Mouse (Mus musculus) adrenal gland (tissue): ENCODE data around the gene Ube2h.

ENCODE experiments used
- intact Hi-C: fragments of 180-260 bp; cut with DNase I; formaldehyde crosslinking; loops from one replicate; pipeline ENCODE4 v1.15.1; 2025

Gene Ube2h

DNA sequence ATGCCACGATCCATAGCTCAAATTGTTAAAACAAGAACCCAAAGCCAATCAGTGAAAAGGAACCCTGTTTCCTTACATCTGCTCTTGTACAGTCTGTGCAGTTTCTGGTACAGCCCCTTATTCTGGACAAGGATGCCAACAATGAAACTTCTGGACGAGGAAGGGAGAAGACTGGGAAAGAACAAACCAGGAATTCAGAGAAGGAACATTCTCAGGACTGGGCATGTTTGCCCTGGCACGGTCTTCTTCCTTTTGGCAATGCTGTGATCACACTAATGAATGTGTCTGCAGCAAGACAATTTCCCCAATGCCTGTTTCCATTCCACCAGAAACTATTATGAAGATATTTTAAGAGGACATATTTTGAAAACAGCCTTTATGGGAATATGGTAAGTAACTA is 55.6 kb downstream of the Ube2h start:
- intact Hi-C loops: no loop called here

DNA sequence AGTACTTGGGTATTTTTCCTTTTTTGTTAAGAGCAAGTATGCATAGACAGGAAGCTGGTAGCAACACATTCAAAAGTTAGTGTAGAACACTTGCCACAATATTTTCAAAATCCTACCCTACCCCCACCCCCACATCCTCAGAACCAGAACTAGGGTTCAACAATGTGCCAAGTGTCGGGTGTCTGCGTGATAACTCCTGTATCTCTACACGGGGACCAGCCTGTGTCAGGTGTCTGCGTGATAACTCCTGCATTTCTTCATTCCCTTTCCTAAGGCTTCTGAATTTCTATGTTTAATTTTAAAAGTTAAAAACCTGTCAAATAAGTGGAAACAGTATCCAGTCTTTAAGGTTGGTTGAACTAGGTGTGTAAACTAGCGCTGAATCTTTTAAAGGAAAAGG is 58.4 kb downstream of the Ube2h start:
- intact Hi-C loops: no loop called here

DNA sequence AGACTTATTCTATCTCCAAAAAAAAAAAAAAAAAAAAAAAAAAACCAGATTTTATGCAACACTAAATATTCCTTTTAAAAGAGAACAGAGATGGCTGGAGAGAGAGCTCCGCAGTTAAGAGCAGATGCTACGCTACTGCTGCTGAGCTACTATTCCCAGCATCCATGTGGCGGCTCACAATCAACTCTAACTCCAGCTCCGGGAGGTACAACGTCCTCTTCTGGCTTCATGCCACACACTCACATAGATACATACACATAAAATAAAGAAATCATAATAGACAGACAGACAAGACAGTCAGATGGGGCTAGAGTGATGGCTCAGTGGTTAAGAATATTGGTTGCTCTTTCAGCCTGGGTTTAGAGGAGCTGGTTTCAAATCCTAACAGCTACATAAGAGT is 58.9 kb downstream of the Ube2h start:
- intact Hi-C loops: no loop called here

DNA sequence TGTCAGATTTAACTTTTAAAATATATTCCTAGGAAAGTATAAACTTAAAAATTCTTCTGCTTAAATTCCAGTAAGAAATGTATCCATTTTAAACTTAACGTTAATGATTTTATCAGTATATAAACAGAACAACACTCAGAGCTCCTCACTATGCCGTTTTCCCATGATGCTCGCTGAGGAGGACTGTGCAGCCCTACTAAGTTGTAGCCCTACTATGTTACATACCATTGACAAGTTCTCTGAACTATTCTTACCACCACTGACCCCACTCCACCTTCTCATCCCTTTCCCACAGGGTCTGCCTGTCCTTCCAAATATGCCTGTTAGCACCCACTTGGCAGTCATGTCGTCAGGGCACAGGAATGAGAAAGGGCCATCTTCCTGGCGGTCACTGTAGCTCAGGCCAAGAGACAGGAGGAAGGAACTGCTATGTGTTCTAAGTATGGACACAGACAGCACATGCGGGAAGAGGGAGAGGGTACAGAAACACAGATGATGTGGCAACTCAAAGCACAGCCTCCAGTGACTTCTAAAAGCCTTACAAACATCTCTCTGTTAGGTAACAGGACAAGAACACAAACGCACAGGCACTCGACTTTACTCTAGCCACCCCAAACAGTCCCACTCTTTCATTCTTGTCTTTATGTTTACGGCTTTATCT is 60.9 kb downstream of the Ube2h start:
- intact Hi-C loops: no loop called here

DNA sequence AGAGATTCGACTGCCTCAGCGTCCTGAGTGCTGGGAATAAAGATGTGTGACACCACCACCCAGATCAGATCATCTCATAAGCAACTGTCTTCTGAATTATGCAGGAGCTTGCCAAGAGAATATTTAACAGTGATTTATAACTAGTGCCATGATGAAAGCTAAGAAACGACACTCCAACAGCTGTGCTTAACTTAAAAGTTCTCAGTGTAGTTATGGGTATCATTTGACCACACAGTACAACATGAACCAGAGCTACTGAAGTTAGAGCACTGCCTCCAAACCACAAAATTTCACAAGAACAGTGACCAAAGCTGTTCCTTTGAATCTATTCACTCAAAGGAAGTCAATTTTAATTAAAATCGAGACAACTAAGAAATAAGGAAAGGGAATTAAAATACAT is 61.4 kb downstream of the Ube2h start:
- intact Hi-C loops: no loop called here

DNA sequence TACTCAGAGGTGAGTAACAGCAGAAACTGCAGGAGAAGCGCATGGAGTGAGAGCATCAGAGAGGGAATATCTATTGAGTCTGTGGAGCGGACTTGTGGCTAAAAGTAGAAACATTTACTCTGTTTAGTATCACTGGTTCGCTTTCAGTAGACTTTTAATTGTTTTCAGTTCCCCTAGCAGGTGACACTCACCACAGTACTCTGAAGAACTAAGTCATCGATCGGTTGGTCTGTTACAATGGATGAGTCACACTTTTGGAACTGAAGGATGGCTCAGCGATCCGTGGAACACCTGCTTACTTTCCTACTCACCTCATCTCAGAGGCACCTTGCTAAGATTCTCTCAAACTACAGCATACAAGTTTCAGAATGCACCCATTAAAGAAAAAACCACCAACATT is 64.2 kb downstream of the Ube2h start:
- intact Hi-C loops: no loop called here

DNA sequence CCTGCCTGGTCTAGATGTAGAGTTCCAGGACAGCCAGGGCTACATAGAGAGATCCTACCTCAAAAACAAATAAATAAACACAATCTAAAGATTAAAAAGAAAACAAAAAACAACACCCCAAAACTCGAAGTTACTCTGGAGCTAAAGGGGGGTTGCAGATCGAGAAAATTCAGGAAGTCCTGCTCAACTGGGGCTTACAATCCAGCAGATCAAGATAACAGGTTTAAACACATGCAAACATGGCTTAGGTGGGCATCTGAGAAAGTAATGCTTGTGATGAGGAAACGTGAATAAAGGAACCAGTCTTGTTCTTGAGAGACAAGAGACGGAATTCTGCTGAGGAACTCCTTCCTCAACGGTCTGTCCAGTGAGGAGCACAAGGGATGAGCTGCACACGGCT is 65.1 kb downstream of the Ube2h start:
- intact Hi-C loops: no loop called here

DNA sequence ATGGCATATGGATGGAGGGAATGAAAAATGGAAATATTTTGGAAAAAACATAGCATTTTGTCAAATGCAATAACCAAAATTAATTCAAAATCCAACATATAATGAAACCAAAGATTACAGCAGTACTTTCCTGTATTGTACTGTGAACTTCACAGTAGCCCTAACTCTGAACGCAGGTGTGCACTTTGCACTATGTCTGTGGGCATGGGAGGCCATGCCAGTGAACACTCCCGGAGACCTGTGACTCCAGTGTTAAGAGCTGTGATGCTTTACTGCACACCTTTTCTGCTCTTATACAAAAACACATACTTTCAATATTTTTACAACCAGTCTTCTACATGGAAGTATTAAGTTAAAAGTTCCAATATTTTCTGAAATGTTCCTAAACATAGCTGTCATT is 66.3 kb downstream of the Ube2h start:
- intact Hi-C loops: no loop called here

DNA sequence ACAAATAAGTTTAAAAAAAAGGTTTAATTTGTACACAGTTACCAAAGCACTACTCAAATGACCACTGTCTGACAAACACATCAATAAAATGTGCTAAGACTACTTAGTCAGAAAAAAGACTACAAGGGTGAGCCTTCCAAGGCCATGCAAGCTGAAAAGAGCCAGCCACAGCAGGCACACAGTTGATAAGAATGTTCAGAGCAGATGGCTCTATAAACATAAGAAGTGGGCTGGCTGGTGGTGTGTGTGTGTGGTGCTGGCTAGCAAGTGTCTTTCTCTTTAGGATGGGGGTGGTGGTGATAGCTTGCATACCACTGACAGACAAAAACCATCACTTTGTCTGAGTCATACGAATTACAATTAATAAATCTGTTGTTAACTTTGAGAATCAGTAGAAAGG is 67.8 kb downstream of the Ube2h start:
- intact Hi-C loops: no loop called here

DNA sequence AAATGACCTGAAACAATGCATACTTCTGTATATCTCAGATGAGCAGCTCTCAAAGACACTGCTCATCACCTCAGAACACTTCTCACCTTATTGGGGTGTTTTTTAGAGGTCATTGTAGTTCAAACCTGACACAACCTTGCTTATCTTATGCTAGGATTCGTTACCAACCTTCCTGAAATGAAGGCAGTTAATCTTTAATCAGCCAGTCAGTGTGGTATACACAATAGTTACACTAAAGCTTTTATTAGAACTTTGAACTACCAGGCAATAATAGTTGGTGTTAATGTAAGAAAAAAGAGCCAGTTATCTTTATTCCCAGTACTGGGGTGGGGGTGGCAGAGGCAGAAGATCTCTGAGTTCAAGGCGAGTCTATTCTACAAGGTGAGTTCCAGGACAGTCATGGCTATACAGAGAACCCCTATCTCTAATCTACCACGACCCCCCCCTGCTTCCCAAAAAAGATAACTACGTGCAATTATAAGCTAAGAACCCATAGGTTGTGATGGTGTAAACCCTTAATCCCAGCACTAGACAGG is 72.5 kb downstream of the Ube2h start:
- intact Hi-C loops: no loop called here

DNA sequence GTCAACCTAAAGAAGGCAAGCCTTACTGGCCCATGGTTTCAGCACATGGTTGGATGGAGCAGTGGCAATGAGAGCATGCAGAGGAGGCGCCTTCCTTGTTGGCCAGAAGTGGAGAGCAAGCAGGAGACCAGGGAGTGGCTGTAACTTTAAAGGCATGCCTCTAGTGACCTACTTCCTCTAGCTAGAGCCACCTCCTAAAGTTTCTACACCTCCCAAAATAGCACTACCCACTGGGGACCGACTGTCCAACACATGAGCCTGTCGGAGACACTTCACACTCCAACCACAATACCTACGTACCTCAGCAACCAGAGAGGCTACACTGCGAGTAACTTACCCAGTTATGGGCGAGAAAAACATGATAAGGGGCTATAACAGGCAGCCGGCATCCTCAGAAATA is 74.1 kb downstream of the Ube2h start:
- intact Hi-C loops: no loop called here

DNA sequence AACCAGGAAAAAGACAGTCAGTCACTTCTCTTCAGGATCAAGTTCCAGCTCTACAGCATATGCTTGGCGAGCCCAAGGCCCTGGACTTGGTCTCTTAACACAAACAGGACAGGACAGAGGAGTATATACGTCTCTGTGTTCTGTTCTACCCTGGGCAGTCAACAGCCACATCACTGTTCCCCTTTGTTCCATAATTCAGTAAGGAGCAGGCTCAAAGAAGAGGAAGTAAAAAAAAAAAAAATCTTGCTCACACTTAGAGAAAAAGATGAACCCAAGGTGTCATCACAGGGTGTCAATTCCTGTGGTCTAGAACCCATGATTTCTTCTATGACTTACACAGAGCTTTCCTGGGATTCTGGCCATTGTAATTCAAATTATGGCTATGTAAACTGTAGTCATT is 75.4 kb downstream of the Ube2h start:
- intact Hi-C loops: no loop called here

DNA sequence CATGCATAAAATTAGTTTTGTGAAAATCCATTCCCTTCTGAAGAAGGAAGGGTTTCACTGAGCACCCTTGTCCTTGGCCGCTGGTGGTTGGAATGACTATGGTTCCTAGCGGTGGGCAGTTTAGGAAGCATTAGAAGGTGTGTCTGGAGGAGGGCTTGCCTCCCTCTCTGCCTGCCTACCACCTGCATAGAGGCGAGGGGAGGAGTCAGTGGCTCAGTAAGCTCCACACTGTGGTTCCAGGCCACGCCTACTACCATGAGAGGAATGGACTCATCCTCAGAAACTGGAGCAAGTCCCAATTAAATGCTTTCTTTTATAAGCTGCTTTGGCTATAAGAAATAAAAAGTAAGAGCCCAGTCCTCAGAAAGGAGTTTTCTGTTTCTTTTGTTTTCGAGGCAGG is 76.0 kb downstream of the Ube2h start:
- intact Hi-C loops: no loop called here

DNA sequence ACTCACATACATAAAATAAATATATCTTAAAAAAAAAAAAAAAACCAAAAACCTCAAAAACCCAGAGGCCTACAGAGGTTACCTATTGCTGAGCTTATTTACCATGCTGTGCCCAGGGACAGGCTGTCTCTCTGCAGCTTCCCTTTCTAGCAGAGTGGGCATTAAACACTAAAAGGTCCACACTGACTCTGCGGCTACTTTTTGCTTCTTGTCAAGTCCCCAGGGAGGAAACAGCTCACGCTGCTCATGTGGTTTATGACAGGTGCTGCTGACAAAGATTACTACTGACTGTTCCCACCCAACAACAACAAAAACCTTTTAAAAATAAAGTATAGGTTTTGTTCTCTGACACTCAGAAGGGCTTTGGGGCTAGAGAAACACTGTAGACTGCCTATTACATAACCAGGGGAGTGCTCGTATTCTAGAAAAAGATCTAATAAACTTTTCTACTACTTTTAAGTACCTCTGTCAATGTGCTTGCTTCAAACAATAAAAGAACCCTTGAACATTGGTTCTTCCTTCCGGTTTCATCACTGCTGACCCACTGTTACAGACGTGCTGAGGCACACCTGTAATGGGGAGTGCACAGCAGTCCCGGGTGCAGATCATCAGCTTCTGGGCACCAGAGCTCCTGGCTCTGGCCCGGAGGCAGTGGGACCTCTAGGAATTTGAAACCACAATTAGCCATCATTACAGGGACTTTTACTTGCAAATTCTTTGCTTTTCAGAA is 77.2 kb downstream of the Ube2h start:
- intact Hi-C loops: no loop called here

DNA sequence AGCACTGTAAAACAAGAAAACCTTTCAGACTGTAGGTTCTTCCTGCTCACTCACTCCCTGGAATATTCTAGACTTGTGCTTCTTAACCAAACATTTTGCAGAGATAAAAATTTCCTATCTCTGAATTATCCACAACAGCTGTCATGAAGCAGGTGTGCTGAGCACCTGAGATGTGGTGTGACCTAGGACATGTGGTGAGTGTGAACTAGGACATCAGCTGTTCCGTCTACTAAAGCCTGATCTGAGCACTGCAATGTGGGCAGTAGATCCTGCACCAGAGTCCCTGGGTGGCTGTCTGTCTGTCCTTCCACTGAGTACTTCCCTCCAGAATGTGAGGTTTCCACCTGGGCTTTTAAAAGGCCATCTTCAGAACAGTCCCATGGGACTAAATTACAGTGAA is 79.6 kb downstream of the Ube2h start:
- intact Hi-C loops: no loop called here

DNA sequence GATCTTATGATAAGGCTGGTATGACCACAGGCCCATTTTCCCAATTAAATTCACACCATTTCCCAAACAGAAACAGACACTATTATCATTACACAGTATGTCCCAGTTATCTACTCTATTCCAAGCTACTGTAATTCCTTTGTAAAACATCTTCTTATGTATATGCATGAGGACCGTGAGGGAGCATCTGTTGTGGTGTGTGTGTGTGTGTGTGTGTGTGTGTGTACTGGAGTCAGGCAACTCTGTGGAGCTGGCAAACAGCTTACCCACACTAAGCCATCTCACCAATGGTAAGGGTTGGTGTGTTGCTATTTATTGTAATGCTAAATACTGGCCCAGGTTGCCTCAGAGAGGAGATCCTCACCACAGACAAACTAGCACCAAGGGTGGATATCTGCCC is 82.0 kb downstream of the Ube2h start:
- intact Hi-C loops: no loop called here

DNA sequence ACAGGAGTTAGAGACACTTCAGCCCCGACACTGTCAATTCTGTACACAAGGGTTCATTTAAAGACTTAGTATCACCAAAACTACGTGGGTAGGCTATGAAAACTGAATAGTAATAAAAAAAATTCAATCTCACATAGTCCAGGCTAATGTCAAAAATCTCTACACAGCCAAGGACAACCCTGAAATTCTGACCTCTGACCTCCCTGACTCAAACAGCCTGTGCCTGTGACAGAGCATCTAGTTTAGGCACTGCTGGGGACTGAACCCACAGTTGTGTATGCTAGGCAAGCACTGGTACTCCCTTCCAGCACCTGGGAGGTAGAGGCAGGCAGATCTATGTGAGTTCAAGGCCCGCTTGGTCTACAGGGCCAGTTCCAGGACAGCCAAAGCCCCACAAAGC is 86.8 kb downstream of the Ube2h start:
- intact Hi-C loops: no loop called here

DNA sequence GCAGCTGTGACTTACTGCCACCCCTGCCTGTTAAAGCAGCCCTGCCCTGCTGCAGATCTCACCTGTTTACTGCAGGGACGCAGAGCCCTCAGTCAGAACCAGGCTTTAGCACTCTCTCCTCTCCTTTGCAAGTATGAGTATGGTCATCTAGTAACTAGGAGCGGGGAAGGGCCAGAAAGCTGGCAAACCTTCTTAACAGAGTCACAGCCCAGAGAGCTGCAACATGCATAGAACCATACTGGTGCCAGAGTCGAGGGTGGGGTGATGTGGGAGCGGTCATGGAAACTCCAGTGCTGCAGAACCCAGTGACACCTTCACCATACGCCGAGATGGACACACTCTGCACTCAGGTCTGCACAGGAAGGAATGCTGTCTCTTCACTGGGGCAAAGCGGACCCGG is 91.9 kb downstream of the Ube2h start:
- intact Hi-C loops: no loop called here

DNA sequence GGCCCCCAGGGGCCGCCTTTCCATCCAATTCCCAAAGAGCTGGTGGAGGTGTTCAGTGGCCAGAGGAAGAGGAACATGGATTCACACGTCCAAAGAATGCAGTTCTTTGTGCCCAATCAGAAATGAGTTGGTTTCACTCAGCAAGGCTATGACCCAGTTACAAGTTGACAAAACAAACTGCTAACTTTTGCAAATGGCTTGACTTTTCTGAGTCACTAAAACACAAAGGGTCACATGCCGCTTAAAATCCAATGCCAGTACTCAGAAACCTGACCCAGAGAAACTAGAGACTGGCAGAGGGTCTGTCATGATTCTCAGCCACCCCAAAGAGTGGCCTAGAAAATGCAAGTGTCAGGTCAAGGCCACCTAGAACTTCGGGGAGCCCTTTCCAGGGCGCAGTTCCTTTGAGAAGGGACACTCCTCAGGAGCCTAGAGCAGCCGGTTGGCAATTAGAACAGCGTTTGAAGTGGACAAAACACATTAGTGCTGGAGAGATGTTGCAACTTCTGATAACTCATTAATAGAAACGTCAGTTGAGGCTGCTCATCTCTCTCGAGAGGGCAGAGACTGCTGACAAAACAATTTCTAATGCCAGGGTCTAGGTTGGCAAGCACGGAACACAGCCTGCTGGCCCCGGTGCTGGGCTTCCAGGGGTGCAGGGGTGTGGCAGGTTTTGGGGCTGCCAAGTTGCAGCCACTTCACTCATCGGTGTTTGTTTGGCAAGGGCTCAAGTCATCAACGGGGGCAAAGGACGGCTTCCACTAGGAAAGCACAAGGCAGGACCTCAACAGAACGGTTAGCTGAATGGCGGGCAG is 92.5 kb downstream of the Ube2h start:
- intact Hi-C loops: no loop called here

DNA sequence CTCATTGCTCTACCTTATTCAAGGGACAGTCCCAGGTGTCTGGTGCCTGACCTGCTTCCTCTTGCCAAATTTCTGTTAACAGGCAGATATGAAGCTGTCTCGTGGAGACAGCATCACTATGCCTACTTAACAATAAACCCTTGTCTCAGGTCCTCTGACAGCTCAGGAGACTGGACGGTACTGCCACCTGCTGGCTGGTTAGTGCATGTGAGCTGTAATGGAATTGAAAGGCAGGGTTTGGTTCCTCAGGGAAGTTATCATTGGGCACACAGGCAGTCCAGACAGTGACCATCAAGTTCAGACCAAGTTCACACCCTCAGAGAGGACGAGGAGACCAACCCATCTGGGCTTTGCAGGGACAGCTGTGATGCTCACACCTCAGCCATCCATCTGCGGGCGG is 93.6 kb downstream of the Ube2h start:
- intact Hi-C loops: no loop called here

DNA sequence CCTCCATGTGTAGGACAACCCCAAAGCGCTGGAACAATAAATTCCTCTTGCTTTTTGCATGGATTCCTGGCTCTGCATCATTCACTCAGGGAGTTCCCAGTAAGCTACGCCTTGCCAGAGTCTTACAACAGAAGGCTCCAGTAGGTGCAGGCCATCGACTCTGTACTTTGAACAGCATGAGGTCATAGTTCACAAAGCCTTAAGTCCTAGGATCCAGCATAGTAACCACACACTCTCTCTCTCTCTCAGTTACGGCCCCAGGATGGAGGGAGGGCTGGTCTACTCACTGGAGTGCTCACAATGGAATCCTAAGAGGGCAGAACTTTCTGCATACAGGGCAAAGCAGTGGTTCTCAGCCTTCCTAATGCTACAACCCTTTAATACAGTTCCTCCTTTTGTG is 95.5 kb downstream of the Ube2h start:
- intact Hi-C loops: loop anchor here (5.0 to 10.0 kb wide), 3 partner anchors 114 to 354 kb away; no protein-coding TSS in a partner anchor

DNA sequence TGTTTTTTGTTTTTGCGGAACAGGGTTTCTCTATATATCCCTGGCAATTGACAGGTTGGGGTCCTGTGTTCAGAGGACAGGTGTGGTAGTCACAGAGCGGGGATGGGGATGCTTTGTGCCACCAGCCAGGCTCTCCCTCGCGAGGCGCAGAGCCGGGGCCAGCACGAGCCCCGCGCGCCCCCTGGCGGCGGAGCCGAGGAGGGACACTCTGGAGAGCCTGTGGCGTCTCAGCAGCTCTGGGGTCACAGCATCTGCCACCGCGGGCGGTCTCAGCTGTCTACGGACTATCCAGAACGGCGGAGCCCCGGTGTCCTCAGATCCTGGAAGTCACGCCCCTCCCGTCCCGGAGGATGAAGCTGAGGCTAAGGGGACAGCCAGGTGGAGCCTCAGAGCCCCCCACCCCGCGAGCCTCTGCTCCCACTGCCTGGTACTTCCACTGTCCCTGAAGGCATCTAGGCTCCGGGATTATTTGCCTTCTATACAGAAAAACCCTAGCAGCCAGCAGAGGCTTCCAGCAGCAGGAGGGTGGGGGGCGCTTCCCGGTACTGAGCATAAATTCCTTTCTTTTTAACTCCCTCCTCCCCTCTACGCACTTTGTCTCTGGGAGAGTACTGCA is 98.6 kb downstream of the Ube2h start:
- intact Hi-C loops: loop anchor here (5.0 to 10.0 kb wide), 3 partner anchors 111 to 351 kb away; no protein-coding TSS in a partner anchor
